ENCODE assay signal across 8 mouse cellular contexts in the genomic region with DNA sequence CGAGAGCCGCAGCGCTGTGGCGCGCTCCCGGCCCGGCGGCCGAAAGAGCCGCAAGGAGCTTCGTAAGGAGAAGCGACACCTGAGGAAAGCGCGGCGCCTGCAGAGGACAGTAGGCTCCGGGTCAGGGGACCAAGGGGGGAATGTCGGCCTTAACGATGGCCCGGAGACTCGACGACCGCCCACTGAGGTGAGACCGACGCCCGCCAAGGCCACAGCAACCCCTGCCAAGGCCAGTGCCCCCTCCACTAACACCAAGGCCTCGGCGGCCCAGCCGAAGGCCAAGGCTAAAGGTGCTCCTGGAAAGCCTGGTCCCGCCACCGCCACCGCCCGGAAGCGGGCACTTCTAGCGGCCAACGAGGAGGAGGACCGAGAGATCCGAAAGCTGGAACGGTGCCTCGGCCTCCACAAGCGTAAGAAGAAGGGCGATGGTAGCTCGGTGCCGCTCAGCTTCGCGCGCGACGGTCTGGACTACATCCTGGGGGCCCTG. TPM values are rescaled to one million over a fixed set of nuclear protein-coding genes. Genes with fewer than 3 reads are reported as not detected.
DNase-seq lines count a peak whose midpoint lies in the region; ATAC-seq and TF ChIP-seq lines count a peak whose summit lies in the region.

No protein-coding gene starts in this region.

- no peaks in the 10 kb centered on the region for H3K27me3 ChIP-seq in testis, adult 2 months (ENCODE audit: control insufficient read depth, insufficient read depth, low read length)
- H3K27me3 ChIP-seq in forebrain, embryonic 13.5 days: peaks cover 22% of the 10 kb centered on the region
- H3K27me3 ChIP-seq in hindbrain, embryonic 12.5 days: peaks cover 11% of the 10 kb centered on the region
- H3K27me3 ChIP-seq in midbrain, embryonic 13.5 days: peaks cover 20% of the 10 kb centered on the region

- under 1% methylated on average over 48 of the region's 48 CpGs for WGBS in forebrain, embryonic 13.5 days
- under 1% methylated on average over 48 of the region's 48 CpGs for WGBS in hindbrain, embryonic 12.5 days
- WGBS in midbrain, embryonic 13.5 days: under 1% methylated on average over 48 of the region's 48 CpGs

- ATAC-seq in forebrain, embryonic 13.5 days: peak; percentile 71
- ATAC-seq in hindbrain, embryonic 12.5 days (ENCODE audit: low FRiP score): peak; percentile 87
- ATAC-seq in midbrain, embryonic 13.5 days: peak; percentile 78; the same call in 1 of the 2 replicates

- H3K4me2 ChIP-seq in forebrain, embryonic 13.5 days: peak overlapping the region; percentile 93
- peak overlapping the region; percentile 99 for H3K4me2 ChIP-seq in hindbrain, embryonic 12.5 days (replicated peaks)
- peak overlapping the region; percentile 100 for H3K4me2 ChIP-seq in midbrain, embryonic 13.5 days (replicated peaks)

- peak overlapping the region; percentile 96 for H3K4me3 ChIP-seq in testis, adult 2 months (ENCODE audit: control insufficient read depth, low read depth, low read length)
- peak overlapping the region; percentile 94 for H3K4me3 ChIP-seq in forebrain, embryonic 13.5 days
- peak overlapping the region; percentile 96 for H3K4me3 ChIP-seq in hindbrain, embryonic 12.5 days
- peak overlapping the region; percentile 95 for H3K4me3 ChIP-seq in midbrain, embryonic 13.5 days (replicated peaks)

- H3K9ac ChIP-seq in forebrain, embryonic 13.5 days: peak overlapping the region; percentile 86
- peak overlapping the region; percentile 89 for H3K9ac ChIP-seq in hindbrain, embryonic 12.5 days
- H3K9ac ChIP-seq in midbrain, embryonic 13.5 days (replicated peaks): peak overlapping the region; percentile 84

- peaks cover 4% of the 10 kb centered on the region; the same call in 1 of the 2 replicates for H3K4me1 ChIP-seq in testis, adult 2 months (ENCODE audit: control insufficient read depth, insufficient read depth, low read length)
- peaks cover 35% of the 10 kb centered on the region for H3K4me1 ChIP-seq in forebrain, embryonic 13.5 days
- peaks cover 20% of the 10 kb centered on the region for H3K4me1 ChIP-seq in hindbrain, embryonic 12.5 days
- H3K4me1 ChIP-seq in midbrain, embryonic 13.5 days (replicated peaks): peaks cover 34% of the 10 kb centered on the region

- DNase-seq in testis, postnatal 14 days (ENCODE audit: low spot score): no peak
- DNase-seq in adrenal gland, postnatal 10 days: peak; percentile 72
- DNase-seq in liver: peak; percentile 31
- no peak for DNase-seq in B cell, adult 2 months

- no peak; the same call in 1 of the 2 replicates for TF ChIP-seq POLR2A in testis, adult 2 months (IDR thresholded peaks at IDR 0.05; ENCODE audit: control insufficient read depth, low read depth, low read length)

- no peaks in the 10 kb centered on the region; the same call in 1 of the 2 replicates for H3K36me3 ChIP-seq in testis, adult 2 months (ENCODE audit: control insufficient read depth, insufficient read depth, low read length)
- H3K36me3 ChIP-seq in forebrain, embryonic 13.5 days (ENCODE audit: poor library complexity, severe bottlenecking): peaks cover 36% of the 10 kb centered on the region
- H3K36me3 ChIP-seq in hindbrain, embryonic 12.5 days: peaks cover 31% of the 10 kb centered on the region
- peaks cover 35% of the 10 kb centered on the region for H3K36me3 ChIP-seq in midbrain, embryonic 13.5 days

- no peaks in the 10 kb centered on the region for H3K9me3 ChIP-seq in forebrain, embryonic 13.5 days (replicated peaks)
- no peaks in the 10 kb centered on the region for H3K9me3 ChIP-seq in hindbrain, embryonic 12.5 days (replicated peaks)
- H3K9me3 ChIP-seq in midbrain, embryonic 13.5 days: no peaks in the 10 kb centered on the region

- peak overlapping the region; percentile 86 for H3K27ac ChIP-seq in testis, adult 2 months (ENCODE audit: control insufficient read depth, insufficient read depth, low read depth, low read length)
- H3K27ac ChIP-seq in forebrain, embryonic 13.5 days: peak overlapping the region; percentile 40
- peak overlapping the region; percentile 67 for H3K27ac ChIP-seq in hindbrain, embryonic 12.5 days
- peak overlapping the region; percentile 69 for H3K27ac ChIP-seq in midbrain, embryonic 13.5 days

- no peak for TF ChIP-seq CTCF in testis, adult 2 months (IDR thresholded peaks at IDR 0.05; ENCODE audit: control insufficient read depth, insufficient read depth, insufficient replicate concordance, low read depth, low read length)

RNA-seq across cellular contexts. Expression of gene Nom1, which starts 0.5 kb away (rescaled TPM):
- polyA plus RNA-seq in testis, adult 2 months (2012; rRNA removed): 7.7 and 8.5 TPM in 2 replicates
- 10 to 100 TPM; 28.8 to 30.4 TPM for total RNA-seq in adrenal gland, postnatal 10 days (2021)
- 26.0 and 26.6 TPM in 2 replicates for polyA plus RNA-seq in forebrain, embryonic 13.5 days (2015; fragmentation: Nextera tagmentation; extraction: Ambion mirVana)
- polyA plus RNA-seq in hindbrain, embryonic 12.5 days (2016; fragmentation: Nextera tagmentation; extraction: Ambion mirVana): 23.5 and 24.4 TPM in 2 replicates
- 19.2 and 20.8 TPM in 2 replicates for polyA plus RNA-seq in midbrain, embryonic 13.5 days (2015; fragmentation: Nextera tagmentation; extraction: Ambion mirVana)

RNA-seq across cellular contexts. Expression of gene Mnx1, which starts 43.4 kb away (rescaled TPM):
- polyA plus RNA-seq in testis, adult 2 months (2012; rRNA removed): 0.47 and 0.57 TPM in 2 replicates
- not detected for total RNA-seq in adrenal gland, postnatal 10 days (2021)
- not detected in 2 replicates for polyA plus RNA-seq in forebrain, embryonic 13.5 days (2015; fragmentation: Nextera tagmentation; extraction: Ambion mirVana)
- polyA plus RNA-seq in hindbrain, embryonic 12.5 days (2016; fragmentation: Nextera tagmentation; extraction: Ambion mirVana): 0.23 and 0.73 TPM in 2 replicates
- not detected in 2 replicates for polyA plus RNA-seq in midbrain, embryonic 13.5 days (2015; fragmentation: Nextera tagmentation; extraction: Ambion mirVana)

RNA-seq across cellular contexts. Expression of gene Lmbr1, which starts 56.7 kb away (rescaled TPM):
- 14.7 and 20.6 TPM in 2 replicates for polyA plus RNA-seq in testis, adult 2 months (2012; rRNA removed)
- 10 to 100 TPM; 11.3 to 11.4 TPM for total RNA-seq in adrenal gland, postnatal 10 days (2021)
- 17.3 and 18.7 TPM in 2 replicates for polyA plus RNA-seq in forebrain, embryonic 13.5 days (2015; fragmentation: Nextera tagmentation; extraction: Ambion mirVana)
- 17.6 and 17.9 TPM in 2 replicates for polyA plus RNA-seq in hindbrain, embryonic 12.5 days (2016; fragmentation: Nextera tagmentation; extraction: Ambion mirVana)
- polyA plus RNA-seq in midbrain, embryonic 13.5 days (2015; fragmentation: Nextera tagmentation; extraction: Ambion mirVana): 28.0 and 29.9 TPM in 2 replicates

Comparison
In these comparisons a context has a peak if more than half of its experiments do, and no peak if none do; other contexts are left out.
1. DNase-seq: peak in adrenal gland, postnatal 10 days (single experiment) and liver (single experiment); none in testis, postnatal 14 days (single experiment) and B cell, adult 2 months (0 of 2).
2. Peak in every context shown above with its lines, with median percentiles within 50 percentile points of each other: H3K27ac ChIP-seq, H3K4me3 ChIP-seq, ATAC-seq, H3K4me2 ChIP-seq and H3K9ac ChIP-seq.